Mouse (Mus musculus) adrenal gland, postnatal 10 days (tissue): ENCODE measurements around the gene Bcl2a1d. TPM values are rescaled to one million over a fixed set of nuclear protein-coding genes. Genes with fewer than 3 reads are reported as not detected.
"Not testable (repeated sequence)": the region's sequence is repeated elsewhere in the genome, so short reads cannot be mapped to it uniquely, and the experiment has no call there.

Source experiments
- DNase-seq: peaks from one replicate; pipeline ENCODE4 v3.0.0; 2021; ENCODE audit warnings: mixed read lengths
- total RNA-seq, 2 experiments: library from RNA; stranded (reverse); gene quantifications; 2 replicates each; pipeline ENCODE4 v1.2.3; 2021

Bcl2a1d gene
- total RNA-seq, 2 experiments from 2014 or later, result 2.3 to 3.4 TPM

- DNase-seq, result not testable (repeated sequence)
These were observed 40.4 kb downstream of the Bcl2a1d start for GRCm38 (mm10) chr9:88691307-88691706.

GRCm38 (mm10) chr9:88689451-88689850 is 42.3 kb downstream of the Bcl2a1d start:
- DNase-seq, result not testable (repeated sequence)

- not testable (repeated sequence) for DNase-seq
These were observed 45.0 kb downstream of the Bcl2a1d start for GRCm38 (mm10) chr9:88686719-88687118.

Other genes with a start within 250 kb of the Bcl2a1d start
- 10 to 100 TPM; 92.6 to 93.0 TPM for gene Syncrip, start 249.3 kb downstream of the Bcl2a1d start, total RNA-seq
- 10 to 100 TPM in 1 of 2 experiments, 1 to 10 TPM in 1; 8.8 to 10.1 TPM for gene Zfp949, start 183.9 kb downstream of the Bcl2a1d start, total RNA-seq
- gene Trim43a, start 151.0 kb downstream of the Bcl2a1d start, total RNA-seq, result under 1 TPM; 0.21 to 0.75 TPM
- gene Mthfsl, start 11.6 kb downstream of the Bcl2a1d start, total RNA-seq, result 10 to 100 TPM; 41.6 to 43.6 TPM
- gene Trim43c, start 107.2 kb upstream of the Bcl2a1d start, total RNA-seq, result not detected
- gene Bcl2a1a, start 225.0 kb upstream of the Bcl2a1d start, total RNA-seq, result 1 to 10 TPM in 1 of 2 experiments, not detected in 1; 2.3 TPM